Mouse (Mus musculus): ENCODE measurements at regions not wholly inside any gene's neighbourhood (a gene's known extent, or its start where the extent isn't known, plus 50 kb on each side); places are given as distances from the start of the nearest gene placed in this dataset.

- Histone ChIP-seq H3K9ac (replicated peaks) (no peak overlapping the region), H3K4me3 (replicated peaks) (no peak overlapping the region), H3K4me1 (replicated peaks) (peaks cover 35% of the 10 kb centered on the region), H3K4me2 (no peak overlapping the region), H3K27ac (no peak overlapping the region), H3K36me3 (no peaks in the 10 kb centered on the region), H3K9me3 (no peaks in the 10 kb centered on the region), H3K27me3 (no peaks in the 10 kb centered on the region)
- no peak for ATAC-seq (ENCODE audit: insufficient number of reproducible peaks, insufficient read depth, low FRiP score, low TSS enrichment, low read depth)
- 82% methylated on average over 10 of the region's 10 CpGs for WGBS
Measured at GRCm38 (mm10) chr3:52641226-52642181, 373.4 kb downstream of the Foxo1 start.

GRCm38 (mm10) chr3:52640250-52641147 is 372.4 kb downstream of the Foxo1 start:
- 62% methylated on average over 16 of the region's 16 CpGs for WGBS
- no peak for ATAC-seq (ENCODE audit: insufficient number of reproducible peaks, insufficient read depth, low FRiP score, low TSS enrichment, low read depth)
- H3K36me3 ChIP-seq, result no peaks in the 10 kb centered on the region
- H3K9ac ChIP-seq (replicated peaks), result no peak overlapping the region
- no peak overlapping the region for H3K27ac ChIP-seq
- H3K27me3 ChIP-seq, result no peaks in the 10 kb centered on the region
- H3K4me2 ChIP-seq, result no peak overlapping the region
- no peaks in the 10 kb centered on the region for H3K9me3 ChIP-seq
- no peak overlapping the region for H3K4me3 ChIP-seq (replicated peaks)
- H3K4me1 ChIP-seq (replicated peaks), result peaks cover 33% of the 10 kb centered on the region

GRCm38 (mm10) chr3:52638816-52639215 is 370.7 kb downstream of the Foxo1 start:
- no peaks in the 10 kb centered on the region for H3K36me3 ChIP-seq
- H3K9ac ChIP-seq (replicated peaks), result no peak overlapping the region
- WGBS, result 87% methylated on average over 5 of the region's 5 CpGs
- H3K27me3 ChIP-seq, result no peaks in the 10 kb centered on the region
- peaks cover 17% of the 10 kb centered on the region for H3K4me1 ChIP-seq (replicated peaks)
- H3K9me3 ChIP-seq, result no peaks in the 10 kb centered on the region
- H3K4me3 ChIP-seq (replicated peaks), result no peak overlapping the region
- no peak overlapping the region for H3K27ac ChIP-seq
- no peak overlapping the region for H3K4me2 ChIP-seq
- no peak for ATAC-seq (ENCODE audit: insufficient number of reproducible peaks, insufficient read depth, low FRiP score, low TSS enrichment, low read depth)

GRCm38 (mm10) chr3:52634353-52634752 is 366.2 kb downstream of the Foxo1 start:
- Histone ChIP-seq H3K4me3 (replicated peaks) (no peak overlapping the region), H3K4me2 (no peak overlapping the region), H3K27me3 (no peaks in the 10 kb centered on the region), H3K36me3 (no peaks in the 10 kb centered on the region), H3K9me3 (no peaks in the 10 kb centered on the region), H3K9ac (replicated peaks) (no peak overlapping the region), H3K27ac (no peak overlapping the region), H3K4me1 (replicated peaks) (no peaks in the 10 kb centered on the region; the same call in 1 of the 2 replicates)
- 66% methylated on average over 6 of the region's 6 CpGs for WGBS
- no peak for ATAC-seq (ENCODE audit: insufficient number of reproducible peaks, insufficient read depth, low FRiP score, low TSS enrichment, low read depth)

- H3K27me3 ChIP-seq, result no peaks in the 10 kb centered on the region
- H3K4me1 ChIP-seq (replicated peaks), result no peaks in the 10 kb centered on the region; the same call in 1 of the 2 replicates
- WGBS, result 76% methylated on average over 15 of the region's 15 CpGs
- no peak overlapping the region for H3K9ac ChIP-seq (replicated peaks)
- no peaks in the 10 kb centered on the region for H3K9me3 ChIP-seq
- no peaks in the 10 kb centered on the region for H3K36me3 ChIP-seq
- H3K4me3 ChIP-seq (replicated peaks), result no peak overlapping the region
- no peak overlapping the region for H3K27ac ChIP-seq
- no peak for ATAC-seq (ENCODE audit: insufficient number of reproducible peaks, insufficient read depth, low FRiP score, low TSS enrichment, low read depth)
- H3K4me2 ChIP-seq, result no peak overlapping the region
Measured at GRCm38 (mm10) chr3:52633491-52634100, 365.5 kb downstream of the Foxo1 start.

- H3K27ac ChIP-seq, result no peak overlapping the region
- H3K36me3 ChIP-seq, result no peaks in the 10 kb centered on the region
- H3K4me2 ChIP-seq, result no peak overlapping the region
- no peaks in the 10 kb centered on the region for H3K9me3 ChIP-seq
- no peak overlapping the region for H3K9ac ChIP-seq (replicated peaks)
- 83% methylated on average over 2 of the region's 2 CpGs for WGBS
- H3K4me1 ChIP-seq (replicated peaks), result no peaks in the 10 kb centered on the region; the same call in 1 of the 2 replicates
- no peak overlapping the region for H3K4me3 ChIP-seq (replicated peaks)
- H3K27me3 ChIP-seq, result no peaks in the 10 kb centered on the region
- ATAC-seq (ENCODE audit: insufficient number of reproducible peaks, insufficient read depth, low FRiP score, low TSS enrichment, low read depth), result no peak
Measured at GRCm38 (mm10) chr3:52632635-52633034, 364.5 kb downstream of the Foxo1 start.

GRCm38 (mm10) chr3:52630209-52630608 is 362.1 kb downstream of the Foxo1 start:
- H3K4me1 ChIP-seq (replicated peaks), result no peaks in the 10 kb centered on the region; the same call in 1 of the 2 replicates
- WGBS, result 86% methylated on average over 5 of the region's 5 CpGs
- no peak overlapping the region for H3K27ac ChIP-seq
- no peaks in the 10 kb centered on the region for H3K9me3 ChIP-seq
- no peak overlapping the region for H3K9ac ChIP-seq (replicated peaks)
- no peak overlapping the region for H3K4me3 ChIP-seq (replicated peaks)
- H3K27me3 ChIP-seq, result no peaks in the 10 kb centered on the region
- no peaks in the 10 kb centered on the region for H3K36me3 ChIP-seq
- no peak overlapping the region for H3K4me2 ChIP-seq
- ATAC-seq (ENCODE audit: insufficient number of reproducible peaks, insufficient read depth, low FRiP score, low TSS enrichment, low read depth), result no peak

GRCm38 (mm10) chr3:52625125-52625524 is 357.0 kb downstream of the Foxo1 start:
- H3K4me1 ChIP-seq (replicated peaks), result no peaks in the 10 kb centered on the region
- no peak overlapping the region for H3K27ac ChIP-seq
- no peak overlapping the region for H3K4me3 ChIP-seq (replicated peaks)
- 91% methylated on average over 1 of the region's 1 CpGs for WGBS
- H3K4me2 ChIP-seq, result no peak overlapping the region
- H3K9ac ChIP-seq (replicated peaks), result no peak overlapping the region
- H3K36me3 ChIP-seq, result no peaks in the 10 kb centered on the region
- ATAC-seq (ENCODE audit: insufficient number of reproducible peaks, insufficient read depth, low FRiP score, low TSS enrichment, low read depth), result no peak
- H3K9me3 ChIP-seq, result no peaks in the 10 kb centered on the region
- no peaks in the 10 kb centered on the region for H3K27me3 ChIP-seq

GRCm38 (mm10) chr3:52622530-52622929 is 354.4 kb downstream of the Foxo1 start:
- no peak overlapping the region for H3K9ac ChIP-seq (replicated peaks)
- H3K4me3 ChIP-seq (replicated peaks), result no peak overlapping the region
- no peaks in the 10 kb centered on the region for H3K27me3 ChIP-seq
- H3K36me3 ChIP-seq, result no peaks in the 10 kb centered on the region
- no peak for ATAC-seq (ENCODE audit: insufficient number of reproducible peaks, insufficient read depth, low FRiP score, low TSS enrichment, low read depth)
- 0 out of 2 replicates have a peak, but pooled peaks cover 2% of the 10 kb centered on the region for H3K4me1 ChIP-seq (replicated peaks)
- WGBS, result 84% methylated on average over 8 of the region's 8 CpGs
- no peak overlapping the region for H3K27ac ChIP-seq
- no peak overlapping the region for H3K4me2 ChIP-seq
- H3K9me3 ChIP-seq, result no peaks in the 10 kb centered on the region

- Histone ChIP-seq H3K9me3 (no peaks in the 10 kb centered on the region), H3K4me3 (replicated peaks) (no peak overlapping the region), H3K4me1 (replicated peaks) (peaks cover 2% of the 10 kb centered on the region; the same call in 1 of the 2 replicates), H3K4me2 (no peak overlapping the region), H3K27me3 (no peaks in the 10 kb centered on the region), H3K27ac (no peak overlapping the region), H3K9ac (replicated peaks) (no peak overlapping the region), H3K36me3 (no peaks in the 10 kb centered on the region)
- no peak for ATAC-seq (ENCODE audit: insufficient number of reproducible peaks, insufficient read depth, low FRiP score, low TSS enrichment, low read depth)
- 87% methylated on average over 8 of the region's 8 CpGs for WGBS
Measured at GRCm38 (mm10) chr3:52621936-52622335, 353.8 kb downstream of the Foxo1 start.

- Histone ChIP-seq H3K9me3 (no peaks in the 10 kb centered on the region), H3K9ac (replicated peaks) (no peak overlapping the region), H3K27ac (no peak overlapping the region), H3K4me2 (no peak overlapping the region), H3K4me3 (replicated peaks) (no peak overlapping the region), H3K4me1 (replicated peaks) (peaks cover 2% of the 10 kb centered on the region; the same call in 1 of the 2 replicates), H3K36me3 (no peaks in the 10 kb centered on the region), H3K27me3 (no peaks in the 10 kb centered on the region)
- 98% methylated on average over 2 of the region's 2 CpGs for WGBS
- no peak for ATAC-seq (ENCODE audit: insufficient number of reproducible peaks, insufficient read depth, low FRiP score, low TSS enrichment, low read depth)
Measured at GRCm38 (mm10) chr3:52618925-52619224, 350.7 kb downstream of the Foxo1 start.
